Mouse (Mus musculus): ENCODE data around the gene Flvcr1. TPM values are rescaled to one million over a fixed set of nuclear protein-coding genes. Genes with fewer than 3 reads are reported as not detected.

The Flvcr1 gene
- polyA plus RNA-seq, 1 experiment from 2014 or later: 6.4 TPM

DNA sequence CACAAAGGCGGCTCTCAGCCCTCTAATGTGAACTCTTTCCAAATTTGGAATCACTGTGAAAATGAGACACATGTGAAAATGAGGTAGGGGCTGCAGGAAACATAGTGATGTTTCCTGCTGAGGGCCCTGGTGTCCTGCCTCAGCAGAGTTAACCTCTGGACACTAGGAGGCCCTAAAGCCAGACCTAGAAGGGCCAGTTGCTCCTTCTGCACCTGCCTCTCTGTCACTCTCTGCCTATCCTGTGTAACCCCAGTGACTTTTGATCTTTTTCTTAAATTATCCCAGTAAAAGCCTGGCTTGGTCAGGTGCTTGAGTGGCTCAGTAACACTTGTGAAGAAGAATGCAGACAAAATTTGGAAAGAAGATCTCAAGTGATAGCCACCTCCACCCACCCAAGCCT, 51.1 kb downstream of the Flvcr1 start:
- H3K4me1 ChIP-seq: peaks cover 49% of the 10 kb centered on the region
- H3K4me3 ChIP-seq: no peak overlapping the region
- 0 out of 2 replicates have a peak overlapping the region, but pooled peaks have one; percentile 6 for H3K9ac ChIP-seq
- peaks cover 59% of the 10 kb centered on the region for H3K36me3 ChIP-seq (ENCODE audit: poor library complexity, severe bottlenecking)
- no peaks in the 10 kb centered on the region for H3K9me3 ChIP-seq (replicated peaks)
- ATAC-seq: no peak
- no peaks in the 10 kb centered on the region for H3K27me3 ChIP-seq
- no peak overlapping the region for H3K4me2 ChIP-seq
- H3K27ac ChIP-seq: no peak overlapping the region
- WGBS: 85% methylated on average over 1 of the region's 1 CpGs

DNA sequence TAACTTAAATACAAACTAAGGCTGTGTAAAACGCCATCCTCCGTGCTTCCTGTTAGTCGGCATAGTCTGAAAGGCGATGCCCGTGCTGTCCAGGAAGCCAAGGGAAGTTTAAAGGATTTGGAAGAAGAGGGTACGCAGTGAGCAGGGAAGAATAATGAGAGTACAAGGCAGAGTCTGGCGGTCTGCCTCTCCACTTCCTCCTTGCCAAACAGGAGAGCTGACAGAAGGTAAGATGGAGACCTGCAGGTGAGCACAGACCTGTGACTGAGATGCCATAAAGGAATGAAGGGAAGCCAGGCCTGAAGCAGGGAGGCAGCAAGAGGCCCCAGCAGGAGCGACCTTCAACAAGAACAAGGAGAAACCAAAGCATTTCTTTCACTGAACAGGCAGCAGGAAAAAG, 51.8 kb downstream of the Flvcr1 start:
- Histone ChIP-seq H3K36me3 (ENCODE audit: poor library complexity, severe bottlenecking) (peaks cover 66% of the 10 kb centered on the region), H3K4me3 (no peak overlapping the region), H3K4me2 (no peak overlapping the region), H3K4me1 (peaks cover 46% of the 10 kb centered on the region), H3K27me3 (no peaks in the 10 kb centered on the region), H3K9ac (0 out of 2 replicates have a peak overlapping the region, but pooled peaks have one; percentile 6), H3K27ac (no peak overlapping the region), H3K9me3 (replicated peaks) (no peaks in the 10 kb centered on the region)
- ATAC-seq: no peak
- 92% methylated on average over 8 of the region's 8 CpGs for WGBS

DNA sequence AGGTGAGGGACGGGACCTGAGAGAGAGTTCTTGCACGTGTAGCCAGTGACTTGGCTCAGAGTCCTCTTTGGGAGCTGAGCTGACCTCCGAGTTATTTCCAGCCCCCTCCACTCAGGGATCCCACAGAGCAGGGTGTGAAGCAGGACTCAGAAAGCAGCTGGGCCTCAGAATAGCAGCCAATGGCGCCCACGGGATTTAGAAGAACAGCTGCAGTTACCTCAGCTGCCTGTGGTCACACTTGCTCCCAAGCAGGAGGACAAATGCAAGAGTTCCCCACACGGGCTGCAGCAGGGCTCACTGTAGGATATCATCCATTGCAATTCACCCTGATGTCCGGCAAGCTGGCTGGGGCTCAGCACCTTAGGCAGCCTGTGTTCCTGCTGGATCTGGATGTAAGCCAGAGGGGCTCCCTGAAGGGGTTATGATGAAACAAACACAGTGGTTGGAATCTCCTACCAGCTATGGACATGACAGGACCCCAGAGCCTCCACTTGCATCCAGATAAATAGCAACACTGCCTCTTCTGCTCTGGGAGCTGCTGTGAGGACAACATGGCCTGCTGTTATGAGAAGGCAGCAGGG, 53.3 kb downstream of the Flvcr1 start:
- Histone ChIP-seq H3K9me3 (replicated peaks) (no peaks in the 10 kb centered on the region), H3K27me3 (no peaks in the 10 kb centered on the region), H3K9ac (no peak overlapping the region), H3K36me3 (ENCODE audit: poor library complexity, severe bottlenecking) (peaks cover 79% of the 10 kb centered on the region), H3K27ac (no peak overlapping the region), H3K4me1 (peaks cover 42% of the 10 kb centered on the region), H3K4me3 (no peak overlapping the region), H3K4me2 (no peak overlapping the region)
- no peak for ATAC-seq
- 71% methylated on average over 7 of the region's 7 CpGs for WGBS

DNA sequence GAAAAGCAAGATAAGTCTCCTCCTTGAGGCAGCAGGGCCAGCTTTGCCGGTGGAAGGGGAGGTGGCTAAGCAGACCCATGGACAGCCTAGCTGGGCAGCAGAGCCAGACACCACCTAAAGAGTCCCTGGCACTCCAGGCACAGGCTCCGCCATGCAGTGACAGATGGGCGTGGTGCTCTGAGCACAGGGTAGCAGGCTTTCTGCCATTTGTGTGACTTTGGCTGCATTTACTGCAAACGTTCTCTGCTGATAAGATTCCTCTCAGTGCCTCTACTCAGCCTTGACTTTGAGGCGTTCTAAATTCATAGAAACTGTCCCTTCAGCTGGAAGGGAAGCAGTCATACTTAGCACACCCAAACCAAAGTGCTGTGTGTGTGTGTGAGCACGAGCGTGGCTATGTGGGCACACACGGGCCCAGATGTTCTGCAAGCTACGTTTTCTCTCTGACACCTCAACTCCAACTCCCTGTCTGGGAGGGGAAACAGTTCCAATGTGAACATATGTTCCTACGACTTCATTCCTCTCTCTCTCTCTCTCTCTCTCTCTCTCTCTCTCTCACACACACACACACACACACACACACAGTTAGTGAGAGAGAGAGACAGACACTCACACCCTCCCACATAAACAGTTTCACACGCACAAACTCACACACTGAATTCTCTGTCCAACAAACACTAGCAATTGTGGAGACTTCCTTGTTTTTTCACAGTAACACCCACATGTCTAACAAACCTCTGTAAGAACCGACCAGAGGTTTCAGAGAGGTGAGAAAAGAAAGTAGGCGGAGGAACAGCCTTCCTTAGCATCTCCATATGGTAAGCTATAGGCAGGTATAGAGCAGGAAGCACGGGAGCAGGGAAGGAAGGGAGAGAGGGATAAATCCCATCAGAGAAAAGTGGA, 54.0 kb downstream of the Flvcr1 start:
- no peak overlapping the region for H3K9ac ChIP-seq
- WGBS: 89% methylated on average over 14 of the region's 14 CpGs
- H3K4me2 ChIP-seq: no peak overlapping the region
- no peak for ATAC-seq
- peaks cover 34% of the 10 kb centered on the region for H3K4me1 ChIP-seq
- no peak overlapping the region for H3K4me3 ChIP-seq
- no peaks in the 10 kb centered on the region for H3K27me3 ChIP-seq
- H3K36me3 ChIP-seq (ENCODE audit: poor library complexity, severe bottlenecking): peaks cover 82% of the 10 kb centered on the region
- H3K9me3 ChIP-seq (replicated peaks): no peaks in the 10 kb centered on the region
- H3K27ac ChIP-seq: no peak overlapping the region

DNA sequence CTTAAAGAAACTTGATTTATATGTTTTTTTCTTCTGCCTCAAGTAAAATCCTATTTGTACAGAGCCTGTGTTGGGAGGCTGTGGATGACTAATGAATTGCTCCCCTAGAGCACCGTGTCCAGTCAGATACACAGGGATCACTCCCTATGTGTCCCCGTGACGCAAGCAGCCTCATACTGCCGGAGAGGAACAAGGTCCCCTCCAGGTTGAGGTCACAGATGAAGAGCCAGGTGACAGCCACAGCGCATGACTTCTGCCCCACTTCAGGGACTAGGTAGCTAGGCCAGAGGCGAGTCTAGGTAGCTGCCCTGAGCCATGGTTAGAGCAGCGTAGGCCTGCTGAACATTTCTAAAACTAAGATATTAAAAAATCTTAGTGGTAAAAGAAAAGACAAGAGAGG, 57.9 kb downstream of the Flvcr1 start:
- peaks cover 91% of the 10 kb centered on the region for H3K36me3 ChIP-seq (ENCODE audit: poor library complexity, severe bottlenecking)

DNA sequence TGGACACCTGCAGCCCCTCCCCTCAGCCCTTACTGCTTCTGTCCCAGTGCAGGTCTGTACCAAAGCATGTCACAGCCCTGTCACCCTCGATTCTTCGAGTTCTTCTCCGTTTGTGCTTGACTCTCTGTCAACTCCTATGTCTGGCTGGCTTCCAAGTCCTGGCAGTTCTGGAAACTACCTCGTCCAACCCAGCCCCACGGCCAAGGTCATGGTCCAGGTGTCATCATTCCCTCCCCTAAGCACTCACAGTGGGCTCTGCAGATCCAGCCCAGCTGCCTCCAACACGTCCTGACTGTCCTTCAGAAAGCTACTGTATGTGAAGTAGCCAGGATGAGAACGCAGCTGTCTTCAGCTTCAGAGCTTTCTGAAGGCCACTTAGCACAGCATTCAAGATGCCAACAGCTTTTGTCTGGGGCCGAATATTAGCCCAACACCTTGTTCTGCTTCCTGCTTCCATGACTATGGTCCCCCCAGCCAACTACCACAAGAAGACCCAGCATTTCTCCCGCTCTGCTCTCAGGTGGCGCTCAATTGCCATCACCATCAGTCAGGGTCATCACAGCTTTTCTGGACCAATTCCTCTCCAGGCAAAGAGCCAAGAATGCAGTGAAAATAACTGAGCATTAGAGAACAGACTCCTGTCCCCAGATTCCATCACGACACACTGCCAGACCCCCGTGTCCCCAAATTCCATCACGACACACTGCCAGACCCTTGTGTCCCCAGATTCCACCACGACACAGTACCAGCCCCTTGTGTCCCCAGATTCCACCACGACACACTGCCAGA, 60.8 kb downstream of the Flvcr1 start:
- no peaks in the 10 kb centered on the region for H3K4me1 ChIP-seq
- no peak for ATAC-seq
- H3K36me3 ChIP-seq (ENCODE audit: poor library complexity, severe bottlenecking): peaks cover 92% of the 10 kb centered on the region
- H3K4me2 ChIP-seq: no peak overlapping the region
- H3K27me3 ChIP-seq: no peaks in the 10 kb centered on the region
- WGBS: 89% methylated on average over 15 of the region's 15 CpGs
- H3K9me3 ChIP-seq (replicated peaks): no peaks in the 10 kb centered on the region
- H3K27ac ChIP-seq: no peak overlapping the region
- H3K4me3 ChIP-seq: no peak overlapping the region
- no peak overlapping the region for H3K9ac ChIP-seq

More for the DNA sequence above, 57.9 kb downstream of the Flvcr1 start:
- Histone ChIP-seq H3K27me3 (no peaks in the 10 kb centered on the region), H3K4me3 (no peak overlapping the region), H3K9ac (no peak overlapping the region), H3K27ac (no peak overlapping the region), H3K4me1 (peaks cover 8% of the 10 kb centered on the region; the same call in 1 of the 2 replicates), H3K4me2 (no peak overlapping the region), H3K9me3 (replicated peaks) (no peaks in the 10 kb centered on the region)
- no peak for ATAC-seq
- WGBS: 95% methylated on average over 7 of the region's 7 CpGs

DNA sequence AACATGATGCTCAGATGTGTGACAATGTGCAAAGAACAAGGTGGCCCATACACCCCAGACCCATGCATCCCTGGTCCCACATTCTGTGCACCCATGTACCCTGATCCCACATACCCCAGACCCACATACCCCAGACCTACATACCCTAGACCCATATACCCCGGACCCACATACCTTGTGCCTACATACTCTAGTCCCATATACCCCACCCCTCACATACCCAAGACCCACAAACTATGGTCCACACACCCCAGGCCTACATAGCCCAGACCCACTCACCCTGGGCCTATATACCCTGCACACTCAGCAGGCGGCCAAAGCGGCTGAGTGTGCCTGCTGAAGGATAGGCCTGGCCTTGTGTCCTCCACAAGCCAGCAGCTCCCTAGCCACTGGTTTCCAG, 63.2 kb downstream of the Flvcr1 start:
- no peak overlapping the region for H3K27ac ChIP-seq
- H3K9ac ChIP-seq: no peak overlapping the region
- H3K9me3 ChIP-seq (replicated peaks): no peaks in the 10 kb centered on the region
- 97% methylated on average over 3 of the region's 3 CpGs for WGBS
- peaks cover 93% of the 10 kb centered on the region for H3K36me3 ChIP-seq (ENCODE audit: poor library complexity, severe bottlenecking)
- H3K4me2 ChIP-seq: no peak overlapping the region
- no peaks in the 10 kb centered on the region for H3K4me1 ChIP-seq
- no peak overlapping the region for H3K4me3 ChIP-seq
- no peaks in the 10 kb centered on the region for H3K27me3 ChIP-seq
- no peak for ATAC-seq

DNA sequence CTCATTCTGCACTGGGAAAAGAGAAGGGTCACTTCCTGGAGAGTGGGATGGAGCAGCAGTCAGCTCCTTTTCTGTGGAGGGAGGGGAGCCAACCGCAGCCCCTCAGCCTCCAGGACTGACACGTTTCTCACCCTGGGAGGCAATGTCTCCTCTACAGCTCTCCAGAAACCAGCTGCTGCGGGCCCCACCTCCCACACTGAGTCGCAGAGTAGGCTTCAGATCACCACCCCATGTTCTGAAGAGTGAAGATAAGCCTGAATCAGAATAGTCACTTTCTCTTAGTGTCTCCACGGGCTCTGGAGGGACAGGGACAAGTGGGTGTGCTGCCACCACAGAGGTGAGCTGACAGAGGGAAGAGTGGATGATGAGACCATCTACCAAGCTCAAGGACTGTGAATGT, 67.1 kb downstream of the Flvcr1 start:
- H3K9ac ChIP-seq: no peak overlapping the region
- no peak overlapping the region for H3K27ac ChIP-seq
- no peak for ATAC-seq
- no peak overlapping the region for H3K4me2 ChIP-seq
- no peaks in the 10 kb centered on the region for H3K27me3 ChIP-seq
- no peak overlapping the region for H3K4me3 ChIP-seq
- peaks cover 98% of the 10 kb centered on the region for H3K36me3 ChIP-seq (ENCODE audit: poor library complexity, severe bottlenecking)
- H3K4me1 ChIP-seq: no peaks in the 10 kb centered on the region
- 90% methylated on average over 5 of the region's 5 CpGs for WGBS
- H3K9me3 ChIP-seq (replicated peaks): no peaks in the 10 kb centered on the region

Other genes with a start within 250 kb of the Flvcr1 start
- 20.2 and 22.4 TPM in 2 replicates for gene Rps6kc1, start 114.4 kb downstream of the Flvcr1 start, polyA plus RNA-seq (2015; fragmentation: Nextera tagmentation; extraction: Ambion mirVana)
- 58.8 and 60.2 TPM in 2 replicates for gene Angel2, start 101.0 kb downstream of the Flvcr1 start, polyA plus RNA-seq (2015; fragmentation: Nextera tagmentation; extraction: Ambion mirVana)
- gene Vash2, start 46.9 kb downstream of the Flvcr1 start, polyA plus RNA-seq (2015; fragmentation: Nextera tagmentation; extraction: Ambion mirVana): 57.6 and 62.6 TPM in 2 replicates
- not detected in 2 replicates for gene Spata45, start 10.5 kb upstream of the Flvcr1 start, polyA plus RNA-seq (2015; fragmentation: Nextera tagmentation; extraction: Ambion mirVana)
- 10.5 and 12.5 TPM in 2 replicates for gene Tatdn3, start 36.8 kb upstream of the Flvcr1 start, polyA plus RNA-seq (2015; fragmentation: Nextera tagmentation; extraction: Ambion mirVana)
- gene Nsl1, start 36.9 kb upstream of the Flvcr1 start, polyA plus RNA-seq (2015; fragmentation: Nextera tagmentation; extraction: Ambion mirVana): 19.7 and 20.8 TPM in 2 replicates
- gene Batf3, start 71.7 kb upstream of the Flvcr1 start, polyA plus RNA-seq (2015; fragmentation: Nextera tagmentation; extraction: Ambion mirVana): 2.1 and 2.6 TPM in 2 replicates
- gene Fam71a, start 138.7 kb upstream of the Flvcr1 start, polyA plus RNA-seq (2015; fragmentation: Nextera tagmentation; extraction: Ambion mirVana): not detected in 2 replicates
- 1.0 and 1.4 TPM in 2 replicates for gene Atf3, start 191.9 kb upstream of the Flvcr1 start, polyA plus RNA-seq (2015; fragmentation: Nextera tagmentation; extraction: Ambion mirVana)